Mouse (Mus musculus) CH12.LX (cell line): Measurements from ENCODE around the gene St5. TPM values are rescaled to one million over a fixed set of nuclear protein-coding genes. Genes with fewer than 3 reads are reported as not detected.

Experiments
- DNase-seq: peaks from one replicate; pipeline ENCODE4 v3.0.0-alpha.2; 2013; ENCODE audit errors: extremely low read depth
- H3K27ac ChIP-seq: 2 replicates; pipeline ENCODE4 v1.5.1; 2012; ENCODE audit warnings: low read depth, mild to moderate bottlenecking, control low read depth, moderate library complexity; ENCODE audit not compliant: insufficient read depth
- H3K27me3 ChIP-seq: replicated peaks from 2 replicates; pipeline ENCODE3; 2012; ENCODE audit warnings: inconsistent platforms
- H3K36me3 ChIP-seq, 2 experiments: replicated peaks in 1 of 2; 2 replicates each; pipeline versions ENCODE3 to v1.6.1; 2012; ENCODE audit warnings: inconsistent platforms in 1 of 2, low read length in 1 of 2, mild to moderate bottlenecking in 1 of 2, mixed read lengths in 1 of 2, moderate library complexity in 1 of 2; ENCODE audit not compliant: control insufficient read depth in 1 of 2, insufficient read depth in 1 of 2
- H3K4me1 ChIP-seq, 2 experiments: 2 replicates each; pipeline ENCODE4 v1.6.1; 2012; ENCODE audit warnings: inconsistent platforms in 1 of 2, moderate library complexity in 1 of 2; ENCODE audit not compliant: insufficient read depth in 2 of 2, control insufficient read depth in 1 of 2
- H3K4me2 ChIP-seq: 2 replicates; pipeline ENCODE4 v1.6.1; 2012; ENCODE audit warnings: low read depth, mild to moderate bottlenecking, control low read depth; ENCODE audit not compliant: poor library complexity, insufficient read depth, severe bottlenecking
- H3K4me3 ChIP-seq, 3 experiments: fragments of 150-350 bp in 1 of 3; sonication (generic) in 1 of 3; replicated peaks in 1 of 3; 2 replicates each; pipeline versions ENCODE3 to v1.5.1; 2011 to 2012; ENCODE audit warnings: low read depth in 2 of 3, low read length in 2 of 3, mild to moderate bottlenecking in 2 of 3, moderate library complexity in 2 of 3, control low read depth in 1 of 3, improper control_type of control experiment in 1 of 3, inconsistent platforms in 1 of 3, mixed read lengths in 1 of 3; ENCODE audit not compliant: poor library complexity in 1 of 3
- H3K79me2 ChIP-seq: replicated peaks from 2 replicates; pipeline ENCODE4 v1.6.1; 2012; ENCODE audit warnings: mild to moderate bottlenecking, moderate library complexity; ENCODE audit not compliant: control insufficient read depth, poor library complexity, insufficient read depth, severe bottlenecking; ENCODE audit errors: extremely low read depth
- H3K9ac ChIP-seq: 2 replicates; pipeline ENCODE4 v1.6.1; 2012; ENCODE audit warnings: low read depth, mild to moderate bottlenecking, control low read depth, moderate library complexity; ENCODE audit not compliant: insufficient read depth
- H3K9me3 ChIP-seq: replicated peaks from 2 replicates; pipeline ENCODE3; 2012; ENCODE audit warnings: low read length, inconsistent platforms, mixed read lengths
- BHLHE40 ChIP-seq: IDR thresholded peaks from 2 replicates; pipeline ENCODE4 v1.6.1; 2011; ENCODE audit warnings: mild to moderate bottlenecking, low read depth, low read length, improper control_type of control experiment
- CHD2 ChIP-seq: IDR thresholded peaks from 2 replicates; pipeline ENCODE4 v1.6.1; 2011; ENCODE audit warnings: low read length, improper control_type of control experiment
- E2F4 ChIP-seq: IDR thresholded peaks from 2 replicates; pipeline ENCODE4 v1.6.1; 2011; ENCODE audit warnings: low read depth, low read length, improper control_type of control experiment; ENCODE audit not compliant: insufficient replicate concordance
- ELF1 ChIP-seq: IDR thresholded peaks from 2 replicates; pipeline ENCODE4 v1.6.1; 2014; ENCODE audit warnings: low read depth, mild to moderate bottlenecking, inconsistent platforms, low read length, improper control_type of control experiment
- EP300 ChIP-seq: IDR thresholded peaks from 2 replicates; pipeline ENCODE4 v1.6.1; 2011; ENCODE audit warnings: low read length, improper control_type of control experiment
- GABPA ChIP-seq: IDR thresholded peaks from 2 replicates; pipeline ENCODE4 v1.6.1; 2012; ENCODE audit warnings: low read depth, low read length, improper control_type of control experiment, inconsistent platforms; ENCODE audit not compliant: insufficient replicate concordance
- HCFC1 ChIP-seq: IDR thresholded peaks from 2 replicates; pipeline ENCODE4 v1.6.1; 2012; ENCODE audit warnings: low read depth, mild to moderate bottlenecking, inconsistent platforms, low read length, improper control_type of control experiment
- JUND ChIP-seq: conservative IDR thresholded peaks from 2 replicates; pipeline ENCODE4 v1.6.1; 2011; ENCODE audit warnings: low read depth, low read length, improper control_type of control experiment
- MAFK ChIP-seq: IDR thresholded peaks from 2 replicates; pipeline ENCODE4 v1.6.1; 2011; ENCODE audit warnings: low read length, improper control_type of control experiment; ENCODE audit not compliant: insufficient replicate concordance
- MAX ChIP-seq: IDR thresholded peaks from 2 replicates; pipeline ENCODE4 v1.6.1; 2011; ENCODE audit warnings: low read length, improper control_type of control experiment
- MAZ ChIP-seq: IDR thresholded peaks from 2 replicates; pipeline ENCODE4 v1.6.1; 2012; ENCODE audit warnings: low read depth, mild to moderate bottlenecking, inconsistent platforms, low read length, improper control_type of control experiment, moderate library complexity
- MYC ChIP-seq: IDR thresholded peaks from 2 replicates; pipeline ENCODE4 v1.6.1; 2011; ENCODE audit warnings: low read depth, mild to moderate bottlenecking, improper control_type of control experiment, low read length
- NRF1 ChIP-seq: IDR thresholded peaks from 2 replicates; pipeline ENCODE4 v1.6.1; 2014; ENCODE audit warnings: low read depth, mild to moderate bottlenecking, inconsistent platforms, low read length, improper control_type of control experiment, moderate library complexity
- POLR2A ChIP-seq: IDR thresholded peaks from 2 replicates; pipeline ENCODE4 v1.6.1; 2011; ENCODE audit warnings: low read depth, mild to moderate bottlenecking, improper control_type of control experiment, low read length
- POLR2AphosphoS2 ChIP-seq: IDR thresholded peaks from 2 replicates; pipeline ENCODE4 v1.6.1; 2011; ENCODE audit warnings: low read depth, low read length, improper control_type of control experiment
- RCOR1 ChIP-seq: conservative IDR thresholded peaks from 2 replicates; pipeline ENCODE4 v1.6.1; 2012; ENCODE audit warnings: low read depth, mild to moderate bottlenecking, inconsistent platforms, low read length, improper control_type of control experiment
- SIN3A ChIP-seq: IDR thresholded peaks from 2 replicates; pipeline ENCODE4 v1.6.1; 2012; ENCODE audit warnings: low read length, improper control_type of control experiment, inconsistent platforms
- SMC3 ChIP-seq: IDR thresholded peaks from 2 replicates; pipeline ENCODE4 v1.6.1; 2011; ENCODE audit warnings: low read depth, low read length, improper control_type of control experiment
- TBP ChIP-seq: conservative IDR thresholded peaks from 2 replicates; pipeline ENCODE4 v1.6.1; 2011; ENCODE audit warnings: low read depth, low read length, improper control_type of control experiment
- UBTF ChIP-seq: IDR thresholded peaks from 2 replicates; pipeline ENCODE4 v1.6.1; 2012; ENCODE audit warnings: low read depth, mild to moderate bottlenecking, inconsistent platforms, low read length, improper control_type of control experiment, moderate library complexity
- ZKSCAN1 ChIP-seq: IDR thresholded peaks from 2 replicates; pipeline ENCODE4 v1.6.1; 2012; ENCODE audit warnings: low read depth, inconsistent platforms, low read length, improper control_type of control experiment, borderline replicate concordance
- ZNF384 ChIP-seq: IDR thresholded peaks from 2 replicates; pipeline ENCODE4 v1.6.1; 2012; ENCODE audit warnings: low read depth, low read length, improper control_type of control experiment, inconsistent platforms
- dilution Hi-C: fragments of 300-500 bp; cut with MboI; formaldehyde crosslinking; loops from 2 replicates; pipeline ENCODE4 v1.14.3; 2020; ENCODE audit warnings: low sequenced_read_pairs; ENCODE audit not compliant: extremely low pct_unique_long_range_greater_than_20kb, extremely low pct_ligation_motif_present
- in situ Hi-C: fragments of 300-500 bp; cut with MboI; formaldehyde crosslinking; loops from 3 replicates; pipeline ENCODE4 v1.14.3; 2019; ENCODE audit warnings: low sequenced_read_pairs, low pct_ligation_motif_present, low pct_unique_long_range_greater_than_20kb, mixed read lengths
- polyA plus RNA-seq: library from polyadenylated mRNA; unstranded; fragments of >175 nt; gene quantifications from 2 replicates; pipeline ENCODE4 v1.2.1, GENCODE M21; 2012; ENCODE audit warnings: low read depth; ENCODE audit not compliant: insufficient read length
- total RNA-seq, 2 experiments: library from RNA; depleted of rRNA; stranded (reverse); fragments of 300-350 nt in 1 of 2; fragments of >200 nt in 1 of 2; gene quantifications; 2 replicates each; pipeline ENCODE4 v1.2.3; 2012 to 2014

St5 gene
- total and polyA plus RNA-seq, 3 experiments = 1.3 to 3.4 (median 1.6) TPM

DNA sequence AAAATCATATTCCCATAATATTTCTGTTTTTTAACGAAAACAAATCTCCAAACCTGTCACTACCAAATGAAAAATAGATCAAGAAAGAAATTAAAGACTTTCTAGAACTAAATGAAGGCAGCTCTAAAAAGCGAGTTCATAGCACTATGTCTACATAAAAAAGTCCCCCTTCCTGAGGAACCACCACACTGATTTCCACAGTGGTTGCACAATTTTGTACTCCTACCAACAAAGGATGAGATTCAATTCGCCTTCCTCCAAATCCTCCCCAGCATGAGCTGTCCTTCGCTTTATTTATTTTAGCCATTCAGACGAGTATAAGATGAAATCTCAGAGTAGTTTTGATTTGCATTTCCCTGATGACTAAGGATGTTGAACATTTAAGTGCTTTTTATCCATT lies 36.7 kb downstream of the St5 start:
- no peak for TF ChIP-seq BHLHE40
- no peak for TF ChIP-seq MAZ
- TF ChIP-seq HCFC1 = no peak
- TF ChIP-seq GABPA = no peak
- TF ChIP-seq E2F4 = no peak
- TF ChIP-seq CHD2 = no peak
- TF ChIP-seq RCOR1 = no peak
- TF ChIP-seq, all 38 proteins: peak for 0
- in situ Hi-C loops (no loop called here), dilution Hi-C loops (no loop called here)
- Histone ChIP-seq H3K4me2 (no peak overlapping the region), H3K9ac (no peak overlapping the region), H3K36me3 (no peaks in the 10 kb centered on the region), H3K27me3 (no peaks in the 10 kb centered on the region), H3K4me3 (no peak overlapping the region), H3K79me2 (no peaks in the 10 kb centered on the region), H3K4me1 (no peaks in the 10 kb centered on the region), H3K9me3 (no peaks in the 10 kb centered on the region), H3K27ac (no peak overlapping the region)
- no peak for DNase-seq

DNA sequence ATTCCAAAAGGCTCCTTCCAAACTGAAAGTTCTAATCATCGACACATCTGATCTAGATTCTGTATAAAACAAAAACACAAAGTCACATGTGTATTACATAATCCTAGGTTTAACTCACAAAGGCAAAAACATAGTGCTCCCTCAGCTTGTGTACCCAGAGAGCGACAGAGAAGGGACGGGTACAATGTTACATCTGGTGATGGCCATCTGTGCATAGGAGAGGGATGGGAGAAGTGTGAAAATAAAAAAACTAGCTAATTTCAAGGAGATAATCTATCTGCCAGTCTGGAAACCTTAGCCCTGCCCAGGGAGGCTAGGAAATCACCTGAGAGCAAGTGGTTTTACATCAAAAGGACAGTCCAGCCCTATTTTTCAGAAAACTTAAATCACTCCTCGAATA lies 40.8 kb downstream of the St5 start:
- dilution Hi-C loops = no loop called here
- in situ Hi-C loops = no loop called here
- no peaks in the 10 kb centered on the region for H3K79me2 ChIP-seq
- TF ChIP-seq ELF1 = no peak
- TF ChIP-seq UBTF = no peak
- TF ChIP-seq CHD2 = no peak
- TF ChIP-seq EP300 = no peak
- TF ChIP-seq GABPA = no peak
- no peak for TF ChIP-seq ZNF384
- no peak for TF ChIP-seq POLR2AphosphoS2
- no peak for TF ChIP-seq POLR2A
- TF ChIP-seq JUND = no peak
- no peak for TF ChIP-seq ZKSCAN1
- no peak for TF ChIP-seq SIN3A
- TF ChIP-seq MAFK = no peak
- TF ChIP-seq HCFC1 = no peak
- TF ChIP-seq MYC = no peak
- TF ChIP-seq TBP = no peak
- TF ChIP-seq MAX = no peak
- no peak for TF ChIP-seq E2F4
- no peak for TF ChIP-seq MAZ
- TF ChIP-seq SMC3 = no peak
- TF ChIP-seq NRF1 = no peak
- H3K36me3 ChIP-seq = no peaks in the 10 kb centered on the region
- no peak overlapping the region for H3K27ac ChIP-seq
- H3K4me1 ChIP-seq = no peaks in the 10 kb centered on the region
- H3K9me3 ChIP-seq = no peaks in the 10 kb centered on the region
- no peak for DNase-seq
- no peaks in the 10 kb centered on the region for H3K27me3 ChIP-seq
- no peak overlapping the region for H3K9ac ChIP-seq
- H3K4me3 ChIP-seq = no peak overlapping the region
- no peak overlapping the region for H3K4me2 ChIP-seq
